Mouse (Mus musculus) Patski (cell line): ENCODE measurements at regions not wholly inside any gene's neighbourhood (a gene's known extent, or its start where the extent isn't known, plus 50 kb on each side); places are given as distances from the start of the nearest gene placed in this dataset.

ENCODE experiments used
- ATAC-seq: fragments of 100-300 bp; one replicate; pipeline ENCODE4 v1.8.0; 2021
- CTCF ChIA-PET: fragments of 350-600 bp; sonication (Branson Sonifier 250); formaldehyde crosslinking; loops from one replicate; lab custom pipeline; 2022; ENCODE audit warnings: inconsistent platforms; lab: Charles Lee
- POLR2A ChIA-PET: fragments of 350-600 bp; sonication (Branson Sonifier 250); formaldehyde crosslinking; loops from one replicate; lab custom pipeline; 2022; ENCODE audit warnings: antibody characterized with exemption, inconsistent platforms; lab: Charles Lee
- DNase-seq: peaks from one replicate; pipeline ENCODE4 v3.0.0-alpha.2; 2011; ENCODE audit warnings: low read depth, low spot score
- H3K27me3 ChIP-seq: fragments of 371-371 bp; one replicate; pipeline ENCODE4 v1.5.1; 2021
- CTCF ChIP-seq: fragments of 100-300 bp; IDR thresholded peaks from one replicate; pipeline ENCODE4 v1.5.1; 2021
- in situ Hi-C: fragments of 300-500 bp; cut with MboI; formaldehyde crosslinking; loops from 3 replicates; pipeline ENCODE4 v1.11.1; 2018; ENCODE audit warnings: low pct_unique_long_range_greater_than_20kb, mixed read lengths

- in situ Hi-C loops, result no loop called here
- POLR2A ChIA-PET, result no interaction called here
- DNase-seq (no peak), ATAC-seq (no peak)
- CTCF ChIA-PET, result no interaction called here
- TF ChIP-seq CTCF, result no peak
- H3K27me3 ChIP-seq, result no peaks in the 10 kb centered on the region
Observed at GRCm38 (mm10) chr1:177638381-177638780, 91.2 kb upstream of the 1700016C15Rik start.

GRCm38 (mm10) chr1:177639931-177640846, 89.4 kb upstream of the 1700016C15Rik start:
- CTCF ChIA-PET, result interaction anchor here (1.4 kb wide), 1 partner anchor 44 kb away, joined by 3 read pairs; no protein-coding TSS in a partner anchor
- in situ Hi-C loops, result no loop called here
- H3K27me3 ChIP-seq, result no peaks in the 10 kb centered on the region
- DNase-seq (no peak), ATAC-seq (no peak)
- no peak for TF ChIP-seq CTCF
- POLR2A ChIA-PET, result interaction anchor here (0.6 kb wide), 1 partner anchor 13 kb away, joined by 3 read pairs; no protein-coding TSS in a partner anchor

GRCm38 (mm10) chr1:177642712-177643467, 86.7 kb upstream of the 1700016C15Rik start:
- DNase-seq, result no peak
- POLR2A ChIA-PET, result interaction anchor here (0.6 kb wide), 1 partner anchor 105 kb away, joined by 3 read pairs; no protein-coding TSS in a partner anchor
- no peaks in the 10 kb centered on the region for H3K27me3 ChIP-seq
- in situ Hi-C loops, result no loop called here
- no peak for ATAC-seq
- no peak for TF ChIP-seq CTCF
- CTCF ChIA-PET, result interaction anchor here (1.0 to 2.2 kb wide), 2 partner anchors 8 to 12 kb away, joined by 3 to 8 read pairs; no protein-coding TSS in a partner anchor

GRCm38 (mm10) chr1:177643662-177644061, 86.0 kb upstream of the 1700016C15Rik start:
- ChIA-PET CTCF (interaction anchor here (1.0 to 2.2 kb wide), 2 partner anchors 9 to 13 kb away, joined by 3 to 8 read pairs; no protein-coding TSS in a partner anchor), POLR2A (interaction anchor here (1.0 kb wide), 1 partner anchor 10 kb away, joined by 3 read pairs; no protein-coding TSS in a partner anchor)
- TF ChIP-seq CTCF, result no peak
- in situ Hi-C loops, result no loop called here
- no peak for DNase-seq
- no peaks in the 10 kb centered on the region for H3K27me3 ChIP-seq
- ATAC-seq, result no peak

GRCm38 (mm10) chr1:177644214-177644613, 85.4 kb upstream of the 1700016C15Rik start:
- in situ Hi-C loops, result no loop called here
- no peak for ATAC-seq
- no peak for DNase-seq
- no peak for TF ChIP-seq CTCF
- H3K27me3 ChIP-seq, result no peaks in the 10 kb centered on the region
- CTCF ChIA-PET, result interaction anchor here (1.0 to 2.2 kb wide), 2 partner anchors 10 to 13 kb away, joined by 3 to 8 read pairs; no protein-coding TSS in a partner anchor
- POLR2A ChIA-PET, result interaction anchor here (1.0 kb wide), 1 partner anchor 11 kb away, joined by 3 read pairs; no protein-coding TSS in a partner anchor

- H3K27me3 ChIP-seq, result no peaks in the 10 kb centered on the region
- no peak for ATAC-seq
- ChIA-PET POLR2A (no interaction called here), CTCF (no interaction called here)
- TF ChIP-seq CTCF, result no peak
- no peak for DNase-seq
- in situ Hi-C loops, result no loop called here
Observed at GRCm38 (mm10) chr1:177645327-177645726, 84.3 kb upstream of the 1700016C15Rik start.

- ATAC-seq (no peak), DNase-seq (no peak)
- no peak for TF ChIP-seq CTCF
- in situ Hi-C loops, result no loop called here
- CTCF ChIA-PET, result no interaction called here
- H3K27me3 ChIP-seq, result no peaks in the 10 kb centered on the region
- POLR2A ChIA-PET, result no interaction called here
Observed at GRCm38 (mm10) chr1:177645897-177646535, 83.6 kb upstream of the 1700016C15Rik start.

- POLR2A ChIA-PET, result interaction anchor here (1.2 kb wide), 1 partner anchor 11 kb away, joined by 4 read pairs; no protein-coding TSS in a partner anchor
- ATAC-seq, result no peak
Observed at GRCm38 (mm10) chr1:177647876-177648275, 81.7 kb upstream of the 1700016C15Rik start.

GRCm38 (mm10) chr1:177648974-177649373, 80.6 kb upstream of the 1700016C15Rik start:
- peak; percentile 87 for ATAC-seq
- TF ChIP-seq CTCF, result no peak
- H3K27me3 ChIP-seq, result no peaks in the 10 kb centered on the region
- ChIA-PET POLR2A (interaction anchor here (1.3 kb wide), 1 partner anchor 19 kb away, joined by 3 read pairs; no protein-coding TSS in a partner anchor), CTCF (interaction anchor here (2.0 to 3.3 kb wide), 2 partner anchors 13 to 119 kb away, joined by 5 to 13 read pairs; no protein-coding TSS in a partner anchor)
- DNase-seq, result no peak
- in situ Hi-C loops, result no loop called here

More at GRCm38 (mm10) chr1:177647876-177648275, 81.7 kb upstream of the 1700016C15Rik start:
- no peak for TF ChIP-seq CTCF
- no peaks in the 10 kb centered on the region for H3K27me3 ChIP-seq
- no peak for DNase-seq
- in situ Hi-C loops, result no loop called here
- CTCF ChIA-PET, result no interaction called here
